In genomic region chr4:150917336-150918027, GRCm38 (mm10) we compare ENCODE assay signal across 29 mouse cellular contexts. TPM values are rescaled to one million over a fixed set of nuclear protein-coding genes. Genes with fewer than 3 reads are reported as not detected.
A peak's percentile ranks its signal among the peaks of the same experiment; 100 is the strongest.
DNase-seq lines count a peak whose midpoint lies in the region; ATAC-seq lines count a peak whose summit lies in the region.
"Had no signal": no experiment of that assay in that cellular context is flagged by ENCODE, and none has a peak within 500 bp of the region (broad histone marks: within the 10 kb centered on the region; RNA-seq: fewer than 3 reads in every experiment).

No protein-coding gene starts in this region.

- DNase-seq in 3134 (ENCODE audit: extremely low read depth, insufficient read length, low spot score) = peak; percentile 48
- DNase-seq in CD4-positive helper T cell, adult 2 months (ENCODE audit: low read depth, low spot score) = peak; percentile 73
- DNase-seq in embryonic facial prominence, embryonic 10.5 days (ENCODE audit: low spot score) = no peak
- no peak for DNase-seq in embryo, embryonic 9.5 days (ENCODE audit: extremely low spot score)
- DNase-seq: adrenal gland, postnatal 10 days; cerebellum, adult 9-11 months; embryo, embryonic 11 days; heart, postnatal 10 days; kidney, adult 2 months; kidney, postnatal 36 days; left cerebral cortex, postnatal 4 days; liver, embryonic 13.5 days; lung, embryonic 14.5 days; lung, postnatal 36 days; right cerebral cortex, adult 18-20 months; spleen, adult 18-20 months; thymus, adult 2 months; thymus, postnatal 4 days had no signal

- H3K9me3 ChIP-seq in heart, embryonic 15.5 days (replicated peaks) = no peaks in the 10 kb centered on the region
- H3K9me3 ChIP-seq in heart, embryonic 11.5 days (replicated peaks; ENCODE audit: control insufficient read depth, low read length) = no peaks in the 10 kb centered on the region
- no peaks in the 10 kb centered on the region for H3K9me3 ChIP-seq in embryonic facial prominence, embryonic 10.5 days
- H3K9me3 ChIP-seq in midbrain, embryonic 13.5 days = no peaks in the 10 kb centered on the region
- H3K9me3 ChIP-seq: hindbrain, embryonic 10.5 days; hindbrain, embryonic 15.5 days; liver, embryonic 13.5 days; neural tube, embryonic 12.5 days had no signal

- ATAC-seq in heart, embryonic 15.5 days (replicated peaks; ENCODE audit: insufficient number of reproducible peaks, insufficient read depth, low FRiP score, low read depth) = no peak
- no peak for ATAC-seq in heart, embryonic 11.5 days (replicated peaks; ENCODE audit: insufficient number of reproducible peaks, low FRiP score, low TSS enrichment)
- ATAC-seq in midbrain, embryonic 13.5 days = no peak
- ATAC-seq: forebrain, embryonic 16.5 days had no signal

- no peaks in the 10 kb centered on the region for H3K27me3 ChIP-seq in heart, embryonic 15.5 days
- H3K27me3 ChIP-seq in heart, embryonic 11.5 days (ENCODE audit: control insufficient read depth, insufficient read depth, low read length) = no peaks in the 10 kb centered on the region
- no peaks in the 10 kb centered on the region for H3K27me3 ChIP-seq in embryonic facial prominence, embryonic 10.5 days (replicated peaks; ENCODE audit: low read depth, poor library complexity, severe bottlenecking)
- H3K27me3 ChIP-seq in midbrain, embryonic 13.5 days = no peaks in the 10 kb centered on the region
- H3K27me3 ChIP-seq: hindbrain, embryonic 15.5 days; liver, embryonic 13.5 days; neural tube, embryonic 12.5 days had no signal

- H3K9ac ChIP-seq in heart, embryonic 15.5 days = no peak overlapping the region
- H3K9ac ChIP-seq in heart, embryonic 11.5 days (ENCODE audit: low read depth, low read length) = no peak overlapping the region
- no peak overlapping the region for H3K9ac ChIP-seq in midbrain, embryonic 13.5 days (replicated peaks)
- H3K9ac ChIP-seq: hindbrain, embryonic 15.5 days; liver, embryonic 13.5 days; lung, embryonic 14.5 days; neural tube, embryonic 12.5 days had no signal

- no peak overlapping the region for H3K4me2 ChIP-seq in heart, embryonic 15.5 days
- H3K4me2 ChIP-seq in heart, embryonic 11.5 days = no peak overlapping the region
- no peak overlapping the region for H3K4me2 ChIP-seq in midbrain, embryonic 13.5 days (replicated peaks)
- H3K4me2 ChIP-seq: hindbrain, embryonic 15.5 days; liver, embryonic 13.5 days; lung, embryonic 14.5 days; midbrain, embryonic 11.5 days; neural tube, embryonic 12.5 days had no signal

- no peaks in the 10 kb centered on the region for H3K36me3 ChIP-seq in heart, embryonic 15.5 days
- no peaks in the 10 kb centered on the region for H3K36me3 ChIP-seq in heart, embryonic 11.5 days (ENCODE audit: control insufficient read depth, insufficient read depth, low read length)
- H3K36me3 ChIP-seq in embryonic facial prominence, embryonic 10.5 days (replicated peaks) = no peaks in the 10 kb centered on the region
- no peaks in the 10 kb centered on the region for H3K36me3 ChIP-seq in midbrain, embryonic 13.5 days
- H3K36me3 ChIP-seq: hindbrain, embryonic 10.5 days; hindbrain, embryonic 15.5 days; liver, embryonic 13.5 days; neural tube, embryonic 12.5 days had no signal

- H3K4me1 ChIP-seq in heart, embryonic 15.5 days (replicated peaks) = peaks cover 13% of the 10 kb centered on the region
- peaks cover 8% of the 10 kb centered on the region for H3K4me1 ChIP-seq in heart, embryonic 11.5 days (ENCODE audit: control insufficient read depth, insufficient read depth, low read length)
- peaks cover 33% of the 10 kb centered on the region for H3K4me1 ChIP-seq in embryonic facial prominence, embryonic 10.5 days
- H3K4me1 ChIP-seq in midbrain, embryonic 13.5 days (replicated peaks) = peaks cover 18% of the 10 kb centered on the region

- WGBS in heart, embryonic 15.5 days = 53% methylated on average over 8 of the region's 8 CpGs
- 61% methylated on average over 8 of the region's 8 CpGs for WGBS in heart, embryonic 11.5 days (ENCODE audit: insufficient replicate concordance)
- WGBS in embryonic facial prominence, embryonic 10.5 days = 71% methylated on average over 8 of the region's 8 CpGs
- 75% methylated on average over 8 of the region's 8 CpGs for WGBS in midbrain, embryonic 13.5 days

- no peak overlapping the region for H3K4me3 ChIP-seq in heart, embryonic 15.5 days
- no peak overlapping the region for H3K4me3 ChIP-seq in heart, embryonic 11.5 days (ENCODE audit: low read depth, low read length)
- no peak overlapping the region for H3K4me3 ChIP-seq in embryonic facial prominence, embryonic 10.5 days
- no peak overlapping the region for H3K4me3 ChIP-seq in midbrain, embryonic 13.5 days (replicated peaks)
- H3K4me3 ChIP-seq: erythroblast, embryonic 14.5 days; hindbrain, embryonic 10.5 days; hindbrain, embryonic 15.5 days; layer of hippocampus, adult 2 months; liver, embryonic 13.5 days; myocyte; neural tube, embryonic 12.5 days had no signal

- H3K27ac ChIP-seq in heart, embryonic 15.5 days = peak overlapping the region; percentile 33; the same call in 1 of the 2 replicates
- H3K27ac ChIP-seq in heart, embryonic 11.5 days (ENCODE audit: low read depth, low read length) = no peak overlapping the region
- 0 out of 2 replicates have a peak overlapping the region, but pooled peaks have one; percentile 3 for H3K27ac ChIP-seq in embryonic facial prominence, embryonic 10.5 days (replicated peaks)
- H3K27ac ChIP-seq in midbrain, embryonic 13.5 days = no peak overlapping the region
- H3K27ac ChIP-seq: hindbrain, embryonic 10.5 days; hindbrain, embryonic 15.5 days; layer of hippocampus, adult 2 months; liver, embryonic 13.5 days; neural tube, embryonic 12.5 days had no signal

RNA-seq across cellular contexts. Expression of gene Tnfrsf9, which starts 3.1 kb away (rescaled TPM):
- 2.0 and 2.6 TPM in 2 replicates for polyA plus RNA-seq in heart, embryonic 15.5 days (2015; fragmentation: Nextera tagmentation; extraction: Ambion mirVana)
- 0.11 and 0.29 TPM in 2 replicates for polyA plus RNA-seq in heart, embryonic 11.5 days (2014; fragmentation: Nextera tagmentation; extraction: Ambion mirVana)
- 0.38 and 0.69 TPM in 2 replicates for polyA plus RNA-seq in embryonic facial prominence, embryonic 10.5 days (2016; fragmentation: Nextera tagmentation; extraction: Ambion mirVana)
- polyA plus RNA-seq in midbrain, embryonic 13.5 days (2015; fragmentation: Nextera tagmentation; extraction: Ambion mirVana) = 0.12 and 0.16 TPM in 2 replicates
- polyA plus RNA-seq: erythroblast, embryonic 14.5 days had no signal

RNA-seq across cellular contexts. Expression of gene Park7, which starts 3.2 kb away (rescaled TPM):
- 287 and 319 TPM in 2 replicates for polyA plus RNA-seq in heart, embryonic 15.5 days (2015; fragmentation: Nextera tagmentation; extraction: Ambion mirVana)
- 360 and 371 TPM in 2 replicates for polyA plus RNA-seq in heart, embryonic 11.5 days (2014; fragmentation: Nextera tagmentation; extraction: Ambion mirVana)
- 496 and 508 TPM in 2 replicates for polyA plus RNA-seq in embryonic facial prominence, embryonic 10.5 days (2016; fragmentation: Nextera tagmentation; extraction: Ambion mirVana)
- 373 and 377 TPM in 2 replicates for polyA plus RNA-seq in midbrain, embryonic 13.5 days (2015; fragmentation: Nextera tagmentation; extraction: Ambion mirVana)

Comparison
In these comparisons a context has a peak if more than half of its experiments do, and no peak if none do; other contexts are left out.
1. H3K27ac ChIP-seq: peak in heart, embryonic 15.5 days (single experiment) and embryonic facial prominence, embryonic 10.5 days (single experiment); none in heart, embryonic 11.5 days (single experiment) and midbrain, embryonic 13.5 days (single experiment).
2. DNase-seq: peak in 3134 (single experiment) and CD4-positive helper T cell, adult 2 months (single experiment); none in embryonic facial prominence, embryonic 10.5 days (single experiment) and embryo, embryonic 9.5 days (single experiment).